Mouse (Mus musculus) ES-Bruce4 (cell line): ENCODE measurements around the gene Nfkbid. TPM values are rescaled to one million over a fixed set of nuclear protein-coding genes. Genes with fewer than 3 reads are reported as not detected.

Experiments used
- H3K27ac ChIP-seq: 2 replicates; pipeline ENCODE4 v1.5.1; 2012; ENCODE audit warnings: low read length, inconsistent platforms; ENCODE audit not compliant: insufficient read depth
- H3K27me3 ChIP-seq: 2 replicates; pipeline ENCODE4 v1.6.1; 2012; ENCODE audit warnings: mild to moderate bottlenecking, low read length, inconsistent platforms; ENCODE audit not compliant: control insufficient read depth, poor library complexity, insufficient read depth, severe bottlenecking
- H3K36me3 ChIP-seq: 2 replicates; pipeline ENCODE4 v1.6.1; 2012; ENCODE audit warnings: inconsistent platforms, mild to moderate bottlenecking, low read length, moderate library complexity; ENCODE audit not compliant: control insufficient read depth, poor library complexity, insufficient read depth, severe bottlenecking
- H3K4me1 ChIP-seq: one replicate; pipeline ENCODE4 v1.8.1; 2011; ENCODE audit warnings: low read length; ENCODE audit not compliant: control insufficient read depth, insufficient read depth
- H3K4me3 ChIP-seq: 2 replicates; pipeline ENCODE4 v1.5.1; 2011; ENCODE audit warnings: low read depth, mild to moderate bottlenecking, low read length
- H3K9ac ChIP-seq: 2 replicates; pipeline ENCODE4 v1.6.1; 2012; ENCODE audit warnings: low read depth, mild to moderate bottlenecking, inconsistent platforms; ENCODE audit not compliant: poor library complexity, severe bottlenecking
- H3K9me3 ChIP-seq: replicated peaks from 2 replicates; pipeline ENCODE4 v1.6.1; 2012; ENCODE audit warnings: mild to moderate bottlenecking, low read length, inconsistent platforms; ENCODE audit not compliant: control insufficient read depth, poor library complexity, insufficient read depth, severe bottlenecking
- CTCF ChIP-seq: IDR thresholded peaks from one replicate; pipeline ENCODE4 v1.8.1; 2011; ENCODE audit warnings: low read depth, low read length
- EP300 ChIP-seq: IDR thresholded peaks from 2 replicates; pipeline ENCODE4 v1.6.1; 2011; ENCODE audit warnings: low read depth, low read length; ENCODE audit not compliant: insufficient read depth
- POLR2A ChIP-seq: IDR thresholded peaks from one replicate; pipeline ENCODE4 v1.8.1; 2011; ENCODE audit warnings: low read length; ENCODE audit not compliant: insufficient read depth
- polyA plus RNA-seq: library from polyadenylated mRNA; stranded (reverse); fragments of >200 nt; gene quantifications from 2 replicates; pipeline ENCODE4 v1.2.4, GENCODE M21; 2011; ENCODE audit warnings: low read depth; ENCODE audit not compliant: missing spikeins, insufficient read depth, insufficient read length

Nfkbid gene
- polyA plus RNA-seq, 1 experiment, result 4.1 TPM

DNA sequence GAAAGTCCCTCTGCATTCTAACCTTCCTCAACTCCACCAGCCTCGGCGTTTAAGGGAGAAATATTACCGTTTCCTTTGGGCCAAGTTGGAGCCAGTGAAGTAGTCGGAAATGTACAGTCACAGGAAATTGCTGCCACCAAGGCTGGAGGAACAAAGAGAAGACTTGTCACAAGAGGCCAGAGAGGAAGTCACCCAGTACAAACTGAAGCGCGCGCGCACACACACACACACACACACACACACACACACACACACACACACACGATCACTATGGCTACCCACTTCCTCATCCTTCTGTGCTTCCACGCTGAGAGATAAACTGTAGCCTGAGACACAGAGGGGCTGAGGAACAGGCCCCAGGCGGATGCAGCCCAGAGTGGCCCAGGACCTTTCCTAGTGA, 27.2 kb upstream of the Nfkbid start:
- TF ChIP-seq EP300 (no peak), POLR2A (no peak), CTCF (no peak)
- Histone ChIP-seq H3K9ac (no peak overlapping the region), H3K27ac (no peak overlapping the region), H3K4me1 (no peaks in the 10 kb centered on the region), H3K27me3 (no peaks in the 10 kb centered on the region), H3K36me3 (no peaks in the 10 kb centered on the region), H3K4me3 (no peak overlapping the region), H3K9me3 (no peaks in the 10 kb centered on the region)

DNA sequence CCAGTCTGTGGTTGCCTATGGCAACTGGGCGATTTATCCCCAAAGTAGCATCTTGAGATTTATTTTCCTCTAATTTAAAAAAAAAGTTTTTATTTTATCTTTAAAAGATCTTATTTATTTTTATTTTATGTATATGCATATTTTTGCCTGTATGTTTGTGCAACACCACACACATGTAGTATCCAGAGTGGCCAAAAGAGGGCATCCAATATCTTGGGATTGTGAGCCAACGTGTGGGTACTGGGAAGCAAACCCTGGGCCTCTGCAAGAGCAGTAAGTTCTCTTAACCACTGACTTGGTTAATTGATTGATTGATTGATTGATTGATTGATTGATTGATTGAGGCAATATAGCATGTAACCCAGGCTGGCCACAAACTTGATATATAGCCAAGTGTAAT, 26.7 kb upstream of the Nfkbid start:
- Histone ChIP-seq H3K4me1 (no peaks in the 10 kb centered on the region), H3K9ac (no peak overlapping the region), H3K27me3 (no peaks in the 10 kb centered on the region), H3K9me3 (no peaks in the 10 kb centered on the region), H3K4me3 (no peak overlapping the region), H3K27ac (no peak overlapping the region), H3K36me3 (no peaks in the 10 kb centered on the region)
- no peak for TF ChIP-seq EP300
- peak; percentile 33 for TF ChIP-seq CTCF

DNA sequence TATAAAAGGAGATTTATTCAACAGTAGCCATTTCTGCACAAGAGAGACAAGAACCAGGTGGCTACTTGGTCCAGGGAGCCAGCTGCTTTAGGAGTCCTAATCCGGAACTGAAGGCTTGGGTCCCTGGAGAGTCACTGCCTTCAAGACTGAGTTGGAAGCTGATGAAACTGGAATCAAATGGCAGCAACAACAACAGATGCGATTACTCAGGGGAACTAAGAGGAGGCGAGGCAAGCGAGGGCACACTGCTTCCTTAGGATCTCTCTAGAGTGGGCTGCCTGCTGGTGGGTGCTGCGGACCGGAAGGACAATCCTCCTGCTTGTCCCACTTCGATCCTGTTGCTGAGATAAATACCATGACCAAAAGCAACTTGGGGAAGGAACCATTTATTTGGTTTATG, 21.9 kb upstream of the Nfkbid start:
- Histone ChIP-seq H3K9ac (no peak overlapping the region), H3K27me3 (no peaks in the 10 kb centered on the region), H3K9me3 (no peaks in the 10 kb centered on the region), H3K27ac (no peak overlapping the region), H3K4me1 (no peaks in the 10 kb centered on the region), H3K36me3 (no peaks in the 10 kb centered on the region), H3K4me3 (no peak overlapping the region)
- TF ChIP-seq EP300 (no peak), POLR2A (no peak), CTCF (no peak)

DNA sequence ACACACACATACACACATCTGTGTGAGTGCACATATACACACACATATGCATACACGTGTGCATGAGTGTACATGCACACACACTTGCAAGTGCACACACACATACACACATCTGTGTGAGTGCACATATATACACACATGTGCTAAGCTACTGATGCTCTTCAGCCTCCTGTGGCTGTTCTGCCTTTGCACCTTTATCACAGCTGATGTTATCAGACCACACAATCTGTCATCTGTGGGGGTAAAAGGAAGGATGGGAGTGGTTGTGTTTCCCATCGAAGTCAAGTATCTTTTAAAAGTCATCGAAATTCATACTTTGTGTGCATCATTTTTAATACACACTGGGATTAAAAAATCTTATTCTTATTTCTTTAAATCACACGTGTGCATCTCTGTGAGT, 19.2 kb upstream of the Nfkbid start:
- H3K4me3 ChIP-seq, result no peak overlapping the region

DNA sequence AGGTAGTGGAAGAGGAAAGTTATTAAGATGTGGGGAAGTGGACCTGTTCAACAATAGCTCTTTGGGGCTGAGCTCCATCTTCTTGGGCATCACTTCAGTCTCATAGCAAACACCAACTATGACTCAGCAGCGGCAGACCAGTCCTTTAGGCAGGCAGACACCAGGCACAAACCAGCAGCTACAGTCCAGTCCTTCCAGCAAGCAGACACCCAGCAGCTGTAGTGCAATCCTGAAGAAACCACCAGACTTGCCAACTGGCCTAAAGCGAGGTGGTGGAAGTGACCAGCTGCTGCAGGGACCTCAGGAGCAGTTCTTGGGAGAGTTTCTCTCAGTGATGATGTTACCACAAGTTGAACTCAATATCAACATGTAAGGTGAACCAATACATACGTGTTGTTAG, 12.9 kb upstream of the Nfkbid start:
- Histone ChIP-seq H3K27me3 (no peaks in the 10 kb centered on the region), H3K36me3 (no peaks in the 10 kb centered on the region), H3K9ac (no peak overlapping the region), H3K9me3 (no peaks in the 10 kb centered on the region), H3K4me1 (no peaks in the 10 kb centered on the region), H3K27ac (no peak overlapping the region), H3K4me3 (no peak overlapping the region)
- no peak for TF ChIP-seq EP300
- TF ChIP-seq POLR2A, result no peak
- TF ChIP-seq CTCF, result no peak

More for the DNA sequence above, 19.2 kb upstream of the Nfkbid start:
- no peak for TF ChIP-seq POLR2A
- no peak for TF ChIP-seq EP300
- no peak for TF ChIP-seq CTCF
- Histone ChIP-seq H3K9me3 (no peaks in the 10 kb centered on the region), H3K36me3 (no peaks in the 10 kb centered on the region), H3K27me3 (no peaks in the 10 kb centered on the region), H3K9ac (no peak overlapping the region), H3K27ac (no peak overlapping the region), H3K4me1 (no peaks in the 10 kb centered on the region)

DNA sequence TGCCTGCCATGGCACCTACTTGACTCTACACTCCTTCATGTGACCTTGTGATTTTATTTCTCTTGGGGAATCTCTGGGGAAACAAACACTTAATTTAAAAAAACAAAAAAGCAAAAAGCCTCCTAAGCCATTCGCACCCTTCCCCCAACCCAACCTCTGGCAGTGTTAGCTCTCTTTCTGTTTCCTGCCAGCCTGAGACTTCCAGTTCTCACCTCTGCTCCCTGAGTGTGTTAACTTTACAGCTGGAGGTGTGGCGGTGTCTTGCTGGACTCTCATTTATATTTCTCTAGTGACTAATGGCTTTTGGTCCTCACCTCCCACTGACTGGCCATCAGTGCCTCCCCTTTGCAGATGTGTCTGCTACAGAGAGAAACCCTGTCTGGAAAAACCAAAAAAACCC, 11.7 kb upstream of the Nfkbid start:
- H3K4me1 ChIP-seq, result no peaks in the 10 kb centered on the region

More for the DNA sequence above, 11.7 kb upstream of the Nfkbid start:
- no peak overlapping the region for H3K4me3 ChIP-seq
- H3K9ac ChIP-seq, result no peak overlapping the region
- no peaks in the 10 kb centered on the region for H3K9me3 ChIP-seq
- no peak overlapping the region for H3K27ac ChIP-seq
- TF ChIP-seq POLR2A (no peak), EP300 (no peak), CTCF (no peak)
- no peaks in the 10 kb centered on the region for H3K36me3 ChIP-seq
- no peaks in the 10 kb centered on the region for H3K27me3 ChIP-seq
